Mouse (Mus musculus) ES-E14 (cell line): ENCODE measurements at regions not wholly inside any gene's neighbourhood (a gene's known extent, or its start where the extent isn't known, plus 50 kb on each side); places are given as distances from the start of the nearest gene placed in this dataset.

Experiments
- DNase-seq: peaks from one replicate; pipeline ENCODE4 v3.0.0-alpha.2; 2013; ENCODE audit warnings: low read depth, low spot score
- H3K27ac ChIP-seq: 2 replicates; pipeline ENCODE4 v1.5.1; 2012; ENCODE audit warnings: low read depth, mild to moderate bottlenecking, low read length, moderate library complexity, mixed read lengths; ENCODE audit not compliant: poor library complexity, insufficient read depth, severe bottlenecking
- H3K36me3 ChIP-seq: 2 replicates; pipeline ENCODE4 v1.6.1; 2012; ENCODE audit warnings: mild to moderate bottlenecking, low read length, moderate library complexity, mixed read lengths; ENCODE audit not compliant: control insufficient read depth, poor library complexity, insufficient read depth, severe bottlenecking
- H3K4me1 ChIP-seq, 2 experiments: fragments of 150-350 bp in 1 of 2; sonication (generic) in 1 of 2; 2 replicates each; pipeline ENCODE4 v1.6.1; 2012; ENCODE audit warnings: low read length in 2 of 2, mild to moderate bottlenecking in 1 of 2, mixed read lengths in 1 of 2; ENCODE audit not compliant: control insufficient read depth in 2 of 2, insufficient read depth in 2 of 2, poor library complexity in 1 of 2
- H3K4me3 ChIP-seq, 2 experiments: fragments of 150-350 bp in 1 of 2; sonication (generic) in 1 of 2; 2 replicates each; pipeline ENCODE4 v1.5.1; 2012; ENCODE audit warnings: low read length in 2 of 2, low read depth in 1 of 2, mild to moderate bottlenecking in 1 of 2, mixed read lengths in 1 of 2; ENCODE audit not compliant: insufficient read depth in 1 of 2, poor library complexity in 1 of 2, severe bottlenecking in 1 of 2
- H3K9ac ChIP-seq: 2 replicates; pipeline ENCODE4 v1.6.1; 2012; ENCODE audit warnings: low read depth, mild to moderate bottlenecking, low read length, mixed read lengths; ENCODE audit not compliant: poor library complexity, insufficient read depth, severe bottlenecking
- H3K9me3 ChIP-seq: fragments of 150-350 bp; sonication (generic); 2 replicates; pipeline ENCODE4 v1.6.1; 2012; ENCODE audit warnings: low read depth, mild to moderate bottlenecking, low read length; ENCODE audit not compliant: control insufficient read depth, insufficient read depth
- CHD2 ChIP-seq: IDR thresholded peaks from 2 replicates; pipeline ENCODE4 v1.6.1; 2014; ENCODE audit warnings: mild to moderate bottlenecking, low read depth, low read length, inconsistent platforms
- HCFC1 ChIP-seq: IDR thresholded peaks from 2 replicates; pipeline ENCODE4 v1.6.1; 2012; ENCODE audit warnings: low read length, inconsistent platforms, borderline replicate concordance; ENCODE audit not compliant: insufficient read depth
- ZC3H11A ChIP-seq: IDR thresholded peaks from 2 replicates; pipeline ENCODE4 v1.6.1; 2012; ENCODE audit warnings: low read depth, mild to moderate bottlenecking, inconsistent platforms, low read length, borderline replicate concordance
- in situ Hi-C, 2 experiments: fragments of 600-800 bp; cut with MboI; formaldehyde crosslinking; loops; one replicate each; pipeline ENCODE4 v1.15.1; 2025; ENCODE audit warnings: low sequenced_read_pairs in 2 of 2, inconsistent platforms in 1 of 2; ENCODE audit not compliant: unreplicated experiment in 2 of 2

DNA sequence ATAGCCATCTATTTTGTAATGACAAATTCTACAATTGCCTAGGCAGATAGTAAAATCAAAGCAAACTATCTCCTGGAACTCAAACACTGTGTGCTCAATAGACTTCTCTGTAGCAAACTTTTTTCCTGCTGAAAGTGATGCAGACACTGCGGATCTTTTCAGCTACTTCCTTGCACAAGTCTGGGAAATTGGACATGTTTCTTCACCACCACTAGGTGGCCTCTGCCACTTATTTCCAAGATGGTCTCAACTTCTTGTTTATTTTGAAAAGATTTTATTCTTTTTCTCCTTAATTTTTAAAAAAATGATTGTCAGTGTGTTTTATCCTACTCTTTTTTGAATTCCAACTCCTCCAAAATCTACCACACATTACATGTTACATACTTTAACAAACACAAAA lies 265.4 kb downstream of the Snca start:
- H3K36me3 ChIP-seq = no peaks in the 10 kb centered on the region
- in situ Hi-C loops = loop anchor here (25.0 kb wide), 3 partner anchors 373 to 748 kb away; no protein-coding TSS in a partner anchor
- H3K27ac ChIP-seq = no peak overlapping the region
- TF ChIP-seq ZC3H11A (peak; percentile 70), HCFC1 (no peak)
- H3K9ac ChIP-seq = no peak overlapping the region
- H3K4me1 ChIP-seq = no peaks in the 10 kb centered on the region
- DNase-seq = no peak
- no peaks in the 10 kb centered on the region for H3K9me3 ChIP-seq
- no peak overlapping the region for H3K4me3 ChIP-seq

DNA sequence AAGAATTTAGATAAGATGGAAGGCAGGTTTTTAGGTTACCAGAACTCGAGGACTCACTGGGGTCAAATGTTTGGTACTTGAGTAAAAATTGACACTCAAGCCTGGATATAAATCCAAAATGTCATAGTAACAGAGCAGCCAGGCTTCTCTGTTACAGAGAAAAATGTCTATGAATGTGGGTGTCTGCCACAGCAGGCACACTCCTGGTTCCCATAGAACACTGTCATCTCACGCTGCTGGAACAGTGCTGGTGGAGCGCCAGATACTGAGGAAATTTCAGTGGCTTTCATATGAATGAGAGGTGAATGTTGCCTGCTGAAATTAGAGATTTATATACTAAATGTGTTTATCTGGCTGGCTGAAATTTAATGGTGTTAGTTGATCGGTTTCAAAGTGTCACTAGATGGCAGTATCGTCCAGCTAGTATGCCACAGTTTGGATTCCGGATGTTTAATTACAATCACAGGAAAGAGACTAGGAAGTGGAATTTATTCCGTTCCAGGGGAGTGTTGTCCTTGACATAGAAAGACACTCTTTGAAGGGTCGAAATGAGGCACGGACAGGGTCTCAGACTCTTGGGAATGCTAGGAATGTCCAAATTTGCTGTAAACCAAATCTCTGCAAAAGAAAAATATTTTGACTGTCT lies 273.9 kb downstream of the Snca start:
- H3K9ac ChIP-seq = no peak overlapping the region
- H3K4me3 ChIP-seq = no peak overlapping the region
- no peak overlapping the region for H3K27ac ChIP-seq
- no peaks in the 10 kb centered on the region for H3K9me3 ChIP-seq
- TF ChIP-seq CHD2 = no peak
- TF ChIP-seq ZC3H11A = peak; percentile 51; the same call in 1 of the 2 replicates
- no peaks in the 10 kb centered on the region for H3K4me1 ChIP-seq
- peaks cover 2% of the 10 kb centered on the region; the same call in 1 of the 2 replicates for H3K36me3 ChIP-seq
- in situ Hi-C loops = loop anchor here (25.0 kb wide), 3 partner anchors 382 to 757 kb away; no protein-coding TSS in a partner anchor
- DNase-seq = peak; percentile 27
